Mouse (Mus musculus): ENCODE results near the gene Mllt10. TPM values are rescaled to one million over a fixed set of nuclear protein-coding genes. Genes with fewer than 3 reads are reported as not detected.
A peak's percentile ranks its signal among the peaks of the same experiment; 100 is the strongest.

The Mllt10 gene
- total and polyA plus RNA-seq, 2 experiments from 2014 or later, result 27.4 to 31.3 TPM

DNA sequence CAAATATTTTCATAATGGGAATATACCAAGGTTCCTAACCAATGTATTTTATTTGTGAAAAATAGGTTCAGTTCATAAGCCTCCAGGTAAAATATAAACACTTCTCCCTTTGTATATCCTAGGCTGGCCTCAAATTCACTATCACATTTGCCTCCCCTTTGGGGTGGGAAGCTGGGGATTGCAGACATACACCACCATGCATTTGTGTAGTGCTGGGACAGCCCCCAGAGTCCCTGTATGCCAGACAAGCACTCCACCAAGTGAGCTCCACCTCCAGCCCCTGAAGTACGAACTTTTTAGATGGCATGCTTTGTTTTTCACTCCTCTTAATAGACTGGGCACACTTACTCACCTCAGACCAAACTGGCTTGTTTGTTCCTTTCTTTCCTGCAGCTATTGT is 32.2 kb upstream of the Mllt10 start:
- ATAC-seq, result no peak
- Histone ChIP-seq H3K4me1 (ENCODE audit: insufficient read depth) (peaks cover 14% of the 10 kb centered on the region), H3K9ac (no peak overlapping the region), H3K27ac (ENCODE audit: low read depth, low read length) (no peak overlapping the region), H3K9me3 (ENCODE audit: low read length) (no peaks in the 10 kb centered on the region), H3K4me2 (ENCODE audit: low read depth) (no peak overlapping the region), H3K36me3 (ENCODE audit: insufficient read depth) (no peaks in the 10 kb centered on the region), H3K27me3 (ENCODE audit: insufficient read depth, low read length) (no peaks in the 10 kb centered on the region), H3K4me3 (ENCODE audit: low read depth, low read length) (no peak overlapping the region)
- DNase-seq, result no peak
- WGBS, result 29% methylated on average over 1 of the region's 1 CpGs
- TF ChIP-seq CTCF (IDR thresholded peaks at IDR 0.05; ENCODE audit: low read depth), result no peak

DNA sequence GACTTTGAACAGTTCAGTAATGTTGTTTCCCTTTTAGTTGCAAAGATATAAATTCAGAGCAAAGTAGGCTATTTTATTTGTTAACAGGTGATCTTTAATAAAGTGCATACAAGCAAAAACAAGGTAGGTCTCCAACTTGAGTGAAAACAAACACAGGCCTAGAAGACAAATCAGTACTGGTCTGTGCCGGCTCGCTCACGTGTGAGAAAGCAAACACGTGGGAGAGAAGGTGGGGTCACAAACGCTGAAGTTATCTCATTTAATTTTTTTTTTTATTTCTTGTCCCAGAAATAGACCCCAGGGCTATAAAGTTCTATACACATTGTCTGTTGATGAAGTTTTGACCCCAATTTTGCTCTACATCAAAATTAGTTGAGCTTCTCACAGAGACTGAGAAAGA is 29.9 kb upstream of the Mllt10 start:
- DNase-seq (no peak), ATAC-seq (no peak)
- Histone ChIP-seq H3K4me3 (ENCODE audit: low read depth, low read length) (no peak overlapping the region), H3K27ac (ENCODE audit: low read depth, low read length) (no peak overlapping the region), H3K4me2 (ENCODE audit: low read depth) (peak overlapping the region; percentile 98; the same call in 1 of the 2 replicates), H3K36me3 (ENCODE audit: insufficient read depth) (no peaks in the 10 kb centered on the region), H3K4me1 (ENCODE audit: insufficient read depth) (peaks cover 14% of the 10 kb centered on the region), H3K9ac (no peak overlapping the region), H3K9me3 (ENCODE audit: low read length) (no peaks in the 10 kb centered on the region), H3K27me3 (ENCODE audit: insufficient read depth, low read length) (no peaks in the 10 kb centered on the region)
- TF ChIP-seq CTCF (IDR thresholded peaks at IDR 0.05; ENCODE audit: low read depth), result no peak
- 35% methylated on average over 5 of the region's 5 CpGs for WGBS

DNA sequence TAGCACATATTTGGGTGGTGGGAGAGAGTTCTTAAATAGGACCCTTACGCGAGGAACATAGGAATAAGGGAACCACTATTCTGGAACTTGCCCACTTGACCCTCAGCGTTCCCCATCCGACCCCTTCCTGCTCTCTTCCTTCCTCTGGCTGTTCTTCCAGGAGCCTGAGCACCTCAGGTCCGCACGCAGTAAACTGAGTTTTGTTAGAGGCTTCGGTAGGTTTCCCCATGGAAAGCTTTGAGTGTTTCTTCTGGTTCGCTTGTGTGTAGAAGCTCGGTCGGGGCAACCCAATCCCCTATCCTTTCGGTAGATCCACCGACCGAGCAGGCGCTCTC is 29.3 kb upstream of the Mllt10 start:
- no peaks in the 10 kb centered on the region for H3K27me3 ChIP-seq (ENCODE audit: insufficient read depth, low read length)
- DNase-seq (no peak), ATAC-seq (no peak)
- peak overlapping the region; percentile 46 for H3K9ac ChIP-seq
- peak overlapping the region; percentile 98 for H3K4me2 ChIP-seq (ENCODE audit: low read depth)
- no peak for TF ChIP-seq CTCF (IDR thresholded peaks at IDR 0.05; ENCODE audit: low read depth)
- H3K36me3 ChIP-seq (ENCODE audit: insufficient read depth), result no peaks in the 10 kb centered on the region
- peak overlapping the region; percentile 60 for H3K4me3 ChIP-seq (ENCODE audit: low read depth, low read length)
- H3K9me3 ChIP-seq (ENCODE audit: low read length), result no peaks in the 10 kb centered on the region
- 2% methylated on average over 14 of the region's 14 CpGs for WGBS
- peaks cover 14% of the 10 kb centered on the region for H3K4me1 ChIP-seq (ENCODE audit: insufficient read depth)
- peak overlapping the region; percentile 35; the same call in 1 of the 2 replicates for H3K27ac ChIP-seq (ENCODE audit: low read depth, low read length)

DNA sequence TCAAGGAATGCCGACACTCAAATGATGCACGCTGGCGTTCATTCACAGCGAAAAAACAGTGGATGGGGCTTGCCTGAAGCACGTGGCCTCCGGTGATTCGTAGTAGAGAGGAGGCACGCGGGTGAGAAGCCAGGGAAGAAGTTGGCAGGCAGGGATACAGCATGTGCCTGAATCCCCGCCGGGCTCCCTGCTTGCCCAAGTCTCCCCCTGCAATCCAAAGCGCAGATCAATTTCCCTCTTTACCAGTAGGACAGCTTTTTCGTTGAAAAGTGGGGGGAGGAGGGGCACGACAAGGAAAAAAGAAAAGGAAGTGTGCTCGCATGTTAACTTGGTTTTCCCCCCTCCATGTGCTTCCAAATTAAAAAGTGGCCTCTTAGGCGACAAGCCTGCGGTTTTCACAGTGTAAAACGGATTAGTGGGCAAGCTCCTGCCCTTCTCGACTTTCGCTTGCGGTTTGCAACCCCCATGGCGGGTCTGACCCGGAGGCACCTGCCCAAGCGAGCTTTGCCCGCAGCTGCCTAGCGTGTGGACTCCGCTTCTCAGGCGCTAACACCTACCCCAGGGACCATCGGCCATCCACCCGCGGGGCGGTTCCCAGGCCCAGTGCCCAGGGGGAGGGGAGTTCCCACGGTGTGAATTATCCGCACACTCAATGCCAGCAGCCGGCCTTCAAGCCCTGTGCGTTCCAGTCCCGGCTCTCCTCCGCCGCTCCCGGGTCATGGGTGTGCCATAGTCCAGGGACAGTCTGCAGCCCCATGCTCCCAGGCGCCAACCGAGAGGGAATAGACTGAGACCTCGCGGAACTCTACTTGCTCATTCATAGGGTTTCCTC is 28.7 kb upstream of the Mllt10 start:
- Histone ChIP-seq H3K4me2 (ENCODE audit: low read depth) (peak overlapping the region; percentile 98), H3K27ac (ENCODE audit: low read depth, low read length) (peak overlapping the region; percentile 35; the same call in 1 of the 2 replicates), H3K36me3 (ENCODE audit: insufficient read depth) (no peaks in the 10 kb centered on the region), H3K4me3 (ENCODE audit: low read depth, low read length) (peak overlapping the region; percentile 60), H3K9me3 (ENCODE audit: low read length) (no peaks in the 10 kb centered on the region), H3K9ac (peak overlapping the region; percentile 46), H3K27me3 (ENCODE audit: insufficient read depth, low read length) (no peaks in the 10 kb centered on the region), H3K4me1 (ENCODE audit: insufficient read depth) (peaks cover 16% of the 10 kb centered on the region)
- TF ChIP-seq CTCF (IDR thresholded peaks at IDR 0.05; ENCODE audit: low read depth), result peak; percentile 41
- ATAC-seq (peak; percentile 21), DNase-seq (peak; percentile 81)
- 2% methylated on average over 44 of the region's 44 CpGs for WGBS

DNA sequence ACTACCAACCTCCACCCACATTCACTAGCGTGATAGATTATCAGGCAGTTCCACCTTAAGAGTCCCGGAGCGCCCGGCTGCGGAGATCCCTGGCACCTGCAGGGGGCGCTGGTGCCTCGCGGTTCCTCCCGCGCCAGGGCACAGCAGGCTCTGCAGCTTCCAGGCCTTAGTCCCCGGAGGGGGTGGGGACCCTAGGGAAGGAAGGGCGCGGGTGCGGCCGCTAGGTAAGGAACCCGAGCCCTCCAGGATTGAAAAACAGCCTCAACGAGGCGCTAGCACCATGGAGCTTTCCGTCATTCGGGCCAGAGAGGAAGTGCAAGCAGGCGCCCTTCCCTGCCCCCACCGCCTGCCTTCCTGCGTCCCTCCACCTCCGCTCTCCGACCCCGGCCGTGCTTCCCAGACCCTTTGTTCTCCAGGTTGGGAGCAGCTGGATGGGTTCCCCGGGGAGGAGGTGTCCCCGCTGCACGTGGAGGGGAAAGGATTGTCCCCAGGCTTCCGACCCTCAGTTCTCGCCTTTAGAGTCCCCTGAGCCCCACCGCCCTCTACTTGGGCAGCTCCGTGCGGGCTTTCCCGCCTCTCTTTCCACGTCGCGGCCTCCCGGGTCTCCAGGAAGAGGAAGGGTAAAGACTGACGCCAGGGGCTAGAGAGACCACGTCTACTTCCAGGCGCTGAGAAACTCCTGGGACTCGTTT is 27.4 kb upstream of the Mllt10 start:
- Histone ChIP-seq H3K4me1 (ENCODE audit: insufficient read depth) (peaks cover 20% of the 10 kb centered on the region), H3K36me3 (ENCODE audit: insufficient read depth) (no peaks in the 10 kb centered on the region), H3K9me3 (ENCODE audit: low read length) (no peaks in the 10 kb centered on the region), H3K27me3 (ENCODE audit: insufficient read depth, low read length) (no peaks in the 10 kb centered on the region), H3K4me2 (ENCODE audit: low read depth) (peak overlapping the region; percentile 98), H3K27ac (ENCODE audit: low read depth, low read length) (peak overlapping the region; percentile 89), H3K4me3 (ENCODE audit: low read depth, low read length) (peak overlapping the region; percentile 60), H3K9ac (peak overlapping the region; percentile 82)
- TF ChIP-seq CTCF (IDR thresholded peaks at IDR 0.05; ENCODE audit: low read depth), result peak; percentile 97
- WGBS, result 1% methylated on average over 44 of the region's 44 CpGs
- DNase-seq (peak; percentile 97), ATAC-seq (peak; percentile 90)

DNA sequence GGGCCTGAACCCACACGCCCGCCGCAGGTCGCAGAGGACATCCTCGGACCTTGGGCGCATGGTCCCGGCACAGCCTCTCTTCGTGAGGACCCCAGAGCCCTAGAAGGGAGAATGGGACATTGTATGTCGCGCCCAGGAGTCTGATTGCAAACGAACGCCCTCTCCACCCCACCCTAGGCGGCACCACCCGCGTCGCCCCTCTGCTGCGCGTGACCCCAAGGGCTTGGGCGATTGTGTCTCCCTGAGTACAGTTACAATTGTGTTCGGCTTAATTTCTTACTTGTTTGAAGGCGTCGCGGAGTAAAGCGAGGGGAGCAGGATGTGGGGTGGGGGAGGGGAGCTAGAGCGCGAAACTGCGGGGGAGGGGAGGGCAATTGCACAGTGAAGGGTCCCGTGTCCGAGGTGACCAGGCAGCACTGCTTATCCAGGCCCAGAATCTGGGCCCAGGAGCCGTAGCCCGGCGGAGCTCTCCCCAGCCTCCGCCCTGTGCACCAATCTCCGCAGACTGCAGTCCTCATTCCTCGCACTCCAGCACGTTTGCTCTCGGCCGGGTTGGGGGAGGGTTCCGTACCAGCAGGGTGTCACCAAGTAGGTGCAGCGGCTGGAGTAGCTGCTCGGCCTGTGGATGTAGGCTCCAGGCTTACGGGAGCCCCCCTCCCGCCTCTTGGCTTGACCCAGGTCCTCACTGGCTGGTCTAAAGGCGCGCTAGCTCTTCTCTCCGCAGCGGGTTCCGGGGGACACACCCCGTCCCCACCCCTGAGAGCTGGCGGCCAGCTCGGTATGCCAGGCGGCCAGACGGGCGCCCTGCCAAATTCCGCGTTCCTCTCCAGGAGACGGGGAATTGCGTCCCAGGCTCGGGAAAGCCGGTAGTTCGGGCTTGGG is 26.7 kb upstream of the Mllt10 start:
- H3K9me3 ChIP-seq (ENCODE audit: low read length), result no peaks in the 10 kb centered on the region
- H3K4me2 ChIP-seq (ENCODE audit: low read depth), result peak overlapping the region; percentile 98
- no peak for TF ChIP-seq CTCF (IDR thresholded peaks at IDR 0.05; ENCODE audit: low read depth)
- no peaks in the 10 kb centered on the region for H3K36me3 ChIP-seq (ENCODE audit: insufficient read depth)
- H3K9ac ChIP-seq, result peak overlapping the region; percentile 82
- peak; percentile 84 for DNase-seq
- peaks cover 20% of the 10 kb centered on the region for H3K4me1 ChIP-seq (ENCODE audit: insufficient read depth)
- peak; percentile 36 for ATAC-seq
- H3K4me3 ChIP-seq (ENCODE audit: low read depth, low read length), result peak overlapping the region; percentile 60
- WGBS, result 3% methylated on average over 61 of the region's 61 CpGs
- peak overlapping the region; percentile 89 for H3K27ac ChIP-seq (ENCODE audit: low read depth, low read length)
- no peaks in the 10 kb centered on the region for H3K27me3 ChIP-seq (ENCODE audit: insufficient read depth, low read length)
